Mouse (Mus musculus): Measurements from ENCODE around the gene Ttc7b. TPM values are rescaled to one million over a fixed set of nuclear protein-coding genes. Genes with fewer than 3 reads are reported as not detected.

Gene Ttc7b
- 10 to 100 TPM; 81.8 to 94.3 TPM for total RNA-seq (2021)
- long read RNA-seq, experiment 1, partial matches to known transcripts = 25 of 85 reads
- long read RNA-seq, experiment 1, other reads (novel, unspliced or antisense) = 56 of 85 reads
- long read RNA-seq, experiment 2, partial matches to known transcripts = 17 of 86 reads
- long read RNA-seq, experiment 2, other reads (novel, unspliced or antisense) = 66 of 86 reads

GRCm38 (mm10) chr12:100520794-100521186 lies at the start of gene Ttc7b:
Gene Ttc7b, minus strand, starts transcription at chr12:100520826.
- peak; percentile 68 for DNase-seq
- intact Hi-C loops (cut with DNase I; ENCODE audit: low total_unique reads) = no loop called here

- intact Hi-C loops (cut with DNase I; ENCODE audit: low total_unique reads) = no loop called here
These were observed 48.2 kb upstream of the Ttc7b start for GRCm38 (mm10) chr12:100568831-100569230.

GRCm38 (mm10) chr12:100568105-100568504 lies 47.5 kb upstream of the Ttc7b start:
- no peak for DNase-seq
- intact Hi-C loops (cut with DNase I; ENCODE audit: low total_unique reads) = no loop called here

More at GRCm38 (mm10) chr12:100568831-100569230, 48.2 kb upstream of the Ttc7b start:
- DNase-seq = no peak

- intact Hi-C loops (cut with DNase I; ENCODE audit: low total_unique reads) = no loop called here
- DNase-seq = no peak
These were observed 47.0 kb upstream of the Ttc7b start for GRCm38 (mm10) chr12:100567627-100568026.

GRCm38 (mm10) chr12:100553675-100554074 lies 33.0 kb upstream of the Ttc7b start:
- DNase-seq = no peak
- intact Hi-C loops (cut with DNase I; ENCODE audit: low total_unique reads) = no loop called here

GRCm38 (mm10) chr12:100551972-100552371 lies 31.3 kb upstream of the Ttc7b start:
- no peak for DNase-seq
- intact Hi-C loops (cut with DNase I; ENCODE audit: low total_unique reads) = no loop called here

- intact Hi-C loops (cut with DNase I; ENCODE audit: low total_unique reads) = no loop called here
- no peak for DNase-seq
These were observed 23.6 kb upstream of the Ttc7b start for GRCm38 (mm10) chr12:100544194-100544567.

- intact Hi-C loops (cut with DNase I; ENCODE audit: low total_unique reads) = no loop called here
- DNase-seq = no peak
These were observed 23.0 kb upstream of the Ttc7b start for GRCm38 (mm10) chr12:100543437-100544193.

GRCm38 (mm10) chr12:100542494-100542893 lies 21.9 kb upstream of the Ttc7b start:
- no peak for DNase-seq
- intact Hi-C loops (cut with DNase I; ENCODE audit: low total_unique reads) = no loop called here

GRCm38 (mm10) chr12:100542076-100542475 lies 21.4 kb upstream of the Ttc7b start:
- intact Hi-C loops (cut with DNase I; ENCODE audit: low total_unique reads) = no loop called here
- no peak for DNase-seq

- intact Hi-C loops (cut with DNase I; ENCODE audit: low total_unique reads) = no loop called here
- no peak for DNase-seq
These were observed 18.6 kb upstream of the Ttc7b start for GRCm38 (mm10) chr12:100539158-100539714.

GRCm38 (mm10) chr12:100538445-100539157 lies 18.0 kb upstream of the Ttc7b start:
- intact Hi-C loops (cut with DNase I; ENCODE audit: low total_unique reads) = no loop called here
- DNase-seq = no peak

GRCm38 (mm10) chr12:100537091-100537490 lies 16.5 kb upstream of the Ttc7b start:
- intact Hi-C loops (cut with DNase I; ENCODE audit: low total_unique reads) = no loop called here
- no peak for DNase-seq

GRCm38 (mm10) chr12:100535028-100535427 lies 14.4 kb upstream of the Ttc7b start:
- intact Hi-C loops (cut with DNase I; ENCODE audit: low total_unique reads) = no loop called here
- no peak for DNase-seq

GRCm38 (mm10) chr12:100534028-100534427 lies 13.4 kb upstream of the Ttc7b start:
- intact Hi-C loops (cut with DNase I; ENCODE audit: low total_unique reads) = loop anchor here (5.0 kb wide), 1 partner anchor 38 kb away; no protein-coding TSS in a partner anchor
- DNase-seq = no peak

- intact Hi-C loops (cut with DNase I; ENCODE audit: low total_unique reads) = loop anchor here (5.0 kb wide), 1 partner anchor 39 kb away; no protein-coding TSS in a partner anchor
- DNase-seq = no peak
These were observed 12.6 kb upstream of the Ttc7b start for GRCm38 (mm10) chr12:100533209-100533608.

- DNase-seq = no peak
- intact Hi-C loops (cut with DNase I; ENCODE audit: low total_unique reads) = loop anchor here (5.0 kb wide), 1 partner anchor 41 kb away; no protein-coding TSS in a partner anchor
These were observed 11.1 kb upstream of the Ttc7b start for GRCm38 (mm10) chr12:100531740-100532139.

- no peak for DNase-seq
- intact Hi-C loops (cut with DNase I; ENCODE audit: low total_unique reads) = loop anchor here (5.0 kb wide), 1 partner anchor 41 kb away; no protein-coding TSS in a partner anchor
These were observed 10.2 kb upstream of the Ttc7b start for GRCm38 (mm10) chr12:100530871-100531270.

- intact Hi-C loops (cut with DNase I; ENCODE audit: low total_unique reads) = loop anchor here (5.0 kb wide), 1 partner anchor 43 kb away; no protein-coding TSS in a partner anchor
- no peak for DNase-seq
These were observed 9.0 kb upstream of the Ttc7b start for GRCm38 (mm10) chr12:100529651-100530050.

GRCm38 (mm10) chr12:100529172-100529571 lies 8.5 kb upstream of the Ttc7b start:
- intact Hi-C loops (cut with DNase I; ENCODE audit: low total_unique reads) = no loop called here
- DNase-seq = peak; percentile 79

Data from gastrocnemius, postnatal 14 days (tissue).